Mouse (Mus musculus) thymus, adult 2 months (tissue): ENCODE results near the gene Zfp704.

ENCODE experiments used
- CTCF ChIP-seq: fragments of 200-500 bp; IDR thresholded peaks from 2 replicates; pipeline ENCODE4 v1.5.1; 2012; ENCODE audit warnings: mild to moderate bottlenecking, control low read depth, low read length, moderate library complexity, borderline replicate concordance; ENCODE audit not compliant: control insufficient read depth, poor library complexity, insufficient read depth; ENCODE audit errors: extremely low read depth
- POLR2A ChIP-seq: fragments of 200-500 bp; IDR thresholded peaks from 2 replicates; pipeline ENCODE4 v1.6.1; 2012; ENCODE audit warnings: mild to moderate bottlenecking, low read length, control low read depth, moderate library complexity; ENCODE audit not compliant: control insufficient read depth, poor library complexity, insufficient read depth; ENCODE audit errors: extremely low read depth

GRCm38 (mm10) chr3:9497260-9497659 is 112.6 kb downstream of the Zfp704 start:
- no peak for TF ChIP-seq CTCF
- TF ChIP-seq POLR2A: no peak
